Mouse (Mus musculus) liver, embryonic 14.5 days (tissue): ENCODE measurements around the gene Ankrd6.

ENCODE experiments used
- CTCF ChIP-seq: IDR thresholded peaks from 2 replicates; pipeline ENCODE4 v1.5.1; 2016; ENCODE audit warnings: antibody characterized with exemption, low read depth, control low read depth
- EP300 ChIP-seq: IDR thresholded peaks from 2 replicates; pipeline ENCODE4 v1.6.1; 2016; ENCODE audit warnings: antibody characterized with exemption, low read depth

GRCm38 (mm10) chr4:32915928-32916327 lies 34.7 kb downstream of the Ankrd6 start:
- TF ChIP-seq CTCF (no peak), EP300 (no peak)
